Mouse (Mus musculus): ENCODE measurements around the gene Strn4.

Gene Strn4

GRCm38 (mm10) chr7:16815351-16815941, at the start of gene Strn4:
Strn4 (plus strand) TSS chr7:16815889.
- DNase-seq (ENCODE audit: extremely low read depth, insufficient read length, low spot score) = no peak

DNA sequence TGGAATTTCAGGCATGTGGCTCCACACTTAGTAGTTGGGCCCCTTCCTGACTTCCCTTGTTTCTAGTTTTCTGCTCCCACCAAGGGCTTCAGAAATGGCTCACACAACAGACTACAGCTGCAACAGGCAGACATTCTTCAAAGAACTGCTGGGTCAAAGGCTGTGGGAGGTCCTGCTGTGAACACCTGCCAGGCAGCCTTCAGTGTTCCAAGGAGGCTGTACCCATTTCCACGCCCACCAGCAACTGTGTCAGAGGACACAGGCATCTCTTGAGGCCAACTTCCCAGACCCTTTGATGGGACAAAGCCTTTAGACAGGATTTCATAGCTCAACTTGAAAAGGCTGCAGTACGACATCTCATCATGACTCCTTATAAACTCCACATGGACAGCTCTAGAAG, 49.2 kb upstream of the Strn4 start:
- no peak for DNase-seq (ENCODE audit: extremely low read depth, insufficient read length, low spot score)

- DNase-seq (ENCODE audit: extremely low read depth, insufficient read length, low spot score) = no peak
Measured at GRCm38 (mm10) chr7:16775888-16776287, 39.8 kb upstream of the Strn4 start.

DNA sequence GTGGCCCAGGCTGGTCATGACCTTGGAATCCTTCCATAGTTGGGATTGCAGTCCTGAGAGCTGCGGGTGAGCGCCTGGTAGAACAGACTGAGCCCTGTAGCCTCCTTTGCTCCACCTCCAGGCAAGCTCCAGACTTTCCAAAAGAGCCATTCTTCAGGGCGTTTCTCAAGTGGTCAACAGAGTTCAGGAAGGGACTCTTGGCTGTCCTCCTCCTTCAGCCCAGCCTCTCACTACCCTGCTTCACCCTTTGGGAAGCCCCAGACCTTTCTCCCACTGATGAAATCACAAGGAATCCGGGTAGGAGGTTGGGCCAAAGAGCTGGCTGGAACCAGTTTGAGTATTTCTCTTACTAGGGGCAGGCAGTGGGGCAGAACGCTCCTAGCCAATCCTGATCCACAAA, 35.6 kb upstream of the Strn4 start:
- DNase-seq (ENCODE audit: extremely low read depth, insufficient read length, low spot score) = no peak

GRCm38 (mm10) chr7:16780825-16781554, 34.7 kb upstream of the Strn4 start, which contains the start of gene Slc1a5:
Slc1a5 (plus strand) TSS chr7:16781340.
- peak; percentile 94 for DNase-seq (ENCODE audit: extremely low read depth, insufficient read length, low spot score)

DNA sequence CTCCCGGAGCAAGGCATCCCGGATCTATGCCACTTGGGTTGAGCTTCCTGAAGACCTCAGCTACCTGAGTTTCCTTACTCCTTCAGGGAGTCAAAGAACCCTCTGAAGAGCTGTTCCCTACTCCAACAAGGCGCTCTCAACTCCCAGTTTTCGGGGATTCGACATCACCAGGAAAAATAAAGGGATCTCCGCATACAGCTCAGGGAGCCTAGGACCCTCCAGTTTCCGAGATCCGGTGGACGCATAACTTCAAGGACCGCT, 34.2 kb upstream of the Strn4 start:
- DNase-seq (ENCODE audit: extremely low read depth, insufficient read length, low spot score) = no peak

DNA sequence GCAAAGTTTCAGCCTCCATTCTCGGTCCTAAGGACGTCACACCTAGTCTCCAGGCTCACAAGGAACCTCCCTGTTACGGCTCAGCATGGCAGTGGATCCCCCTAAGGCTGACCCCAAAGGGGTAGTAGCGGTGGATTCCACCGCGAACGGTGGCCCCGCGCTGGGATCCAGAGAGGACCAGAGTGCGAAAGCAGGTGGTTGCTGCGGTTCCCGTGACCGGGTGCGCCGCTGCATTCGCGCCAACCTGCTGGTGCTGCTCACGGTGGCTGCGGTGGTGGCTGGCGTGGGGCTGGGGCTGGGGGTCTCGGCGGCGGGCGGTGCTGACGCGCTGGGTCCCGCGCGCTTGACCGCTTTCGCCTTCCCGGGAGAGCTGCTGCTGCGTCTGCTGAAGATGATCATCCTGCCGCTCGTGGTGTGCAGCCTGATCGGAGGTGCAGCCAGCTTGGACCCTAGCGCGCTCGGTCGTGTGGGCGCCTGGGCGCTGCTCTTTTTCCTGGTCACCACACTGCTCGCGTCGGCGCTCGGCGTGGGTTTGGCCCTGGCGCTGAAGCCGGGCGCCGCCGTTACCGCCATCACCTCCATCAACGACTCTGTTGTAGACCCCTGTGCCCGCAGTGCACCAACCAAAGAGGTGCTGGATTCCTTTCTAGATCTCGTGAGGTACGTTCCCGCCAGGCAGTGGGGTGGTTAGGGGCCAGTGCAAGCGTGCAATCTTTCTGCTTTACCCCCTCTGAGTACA, 33.7 kb upstream of the Strn4 start:
- DNase-seq (ENCODE audit: extremely low read depth, insufficient read length, low spot score) = peak; percentile 59

- no peak for DNase-seq (ENCODE audit: extremely low read depth, insufficient read length, low spot score)
Measured at GRCm38 (mm10) chr7:16782555-16783125, 33.0 kb upstream of the Strn4 start.

DNA sequence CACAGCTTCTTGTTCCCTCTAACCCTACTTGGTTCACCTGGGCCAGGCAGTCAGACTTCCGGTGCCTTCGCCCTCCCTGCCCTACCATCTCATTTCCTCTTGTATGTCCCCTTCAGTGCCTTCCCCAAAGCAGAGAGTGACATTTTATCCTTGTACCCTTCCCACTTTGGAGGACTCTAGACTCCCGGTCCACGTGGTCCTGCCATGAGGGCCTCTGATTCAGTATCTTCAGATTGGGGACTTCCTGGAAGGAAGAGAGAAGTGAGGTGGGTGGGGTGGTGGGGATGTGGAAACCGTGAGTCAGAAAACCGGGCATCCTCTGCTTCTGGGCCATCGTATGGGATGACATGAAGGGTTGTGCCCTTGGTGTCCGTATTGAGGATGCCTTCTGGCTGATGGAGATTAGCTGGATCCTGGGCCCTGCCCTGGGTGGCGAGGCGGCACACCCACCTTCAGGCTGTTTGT, 32.4 kb upstream of the Strn4 start:
- peak; percentile 74 for DNase-seq (ENCODE audit: extremely low read depth, insufficient read length, low spot score)

GRCm38 (mm10) chr7:16783758-16784415, 31.8 kb upstream of the Strn4 start:
- peak; percentile 81 for DNase-seq (ENCODE audit: extremely low read depth, insufficient read length, low spot score)

GRCm38 (mm10) chr7:16784498-16784976, 31.2 kb upstream of the Strn4 start:
- peak; percentile 84 for DNase-seq (ENCODE audit: extremely low read depth, insufficient read length, low spot score)

GRCm38 (mm10) chr7:16785541-16786083, 30.1 kb upstream of the Strn4 start:
- DNase-seq (ENCODE audit: extremely low read depth, insufficient read length, low spot score) = no peak

DNA sequence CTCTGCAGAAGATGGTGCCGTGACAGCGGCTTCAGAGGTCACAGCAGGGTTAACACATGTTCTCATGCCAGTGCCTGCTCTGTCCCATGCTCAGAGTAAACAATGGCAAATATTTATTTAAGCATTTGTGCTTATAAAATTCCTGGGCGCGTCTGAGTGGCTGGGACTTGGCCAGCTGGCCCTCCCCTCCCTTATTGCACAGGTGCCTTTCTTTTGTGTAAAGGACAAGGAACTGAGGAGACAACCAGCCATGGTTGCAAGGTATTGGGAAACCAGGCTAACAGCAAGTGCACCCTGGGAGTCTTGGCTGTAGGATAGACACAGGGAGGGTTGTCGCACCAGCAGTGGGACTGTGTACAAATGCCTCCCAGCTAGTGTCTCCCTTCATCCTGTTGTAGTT, 23.4 kb upstream of the Strn4 start:
- no peak for DNase-seq (ENCODE audit: extremely low read depth, insufficient read length, low spot score)

DNA sequence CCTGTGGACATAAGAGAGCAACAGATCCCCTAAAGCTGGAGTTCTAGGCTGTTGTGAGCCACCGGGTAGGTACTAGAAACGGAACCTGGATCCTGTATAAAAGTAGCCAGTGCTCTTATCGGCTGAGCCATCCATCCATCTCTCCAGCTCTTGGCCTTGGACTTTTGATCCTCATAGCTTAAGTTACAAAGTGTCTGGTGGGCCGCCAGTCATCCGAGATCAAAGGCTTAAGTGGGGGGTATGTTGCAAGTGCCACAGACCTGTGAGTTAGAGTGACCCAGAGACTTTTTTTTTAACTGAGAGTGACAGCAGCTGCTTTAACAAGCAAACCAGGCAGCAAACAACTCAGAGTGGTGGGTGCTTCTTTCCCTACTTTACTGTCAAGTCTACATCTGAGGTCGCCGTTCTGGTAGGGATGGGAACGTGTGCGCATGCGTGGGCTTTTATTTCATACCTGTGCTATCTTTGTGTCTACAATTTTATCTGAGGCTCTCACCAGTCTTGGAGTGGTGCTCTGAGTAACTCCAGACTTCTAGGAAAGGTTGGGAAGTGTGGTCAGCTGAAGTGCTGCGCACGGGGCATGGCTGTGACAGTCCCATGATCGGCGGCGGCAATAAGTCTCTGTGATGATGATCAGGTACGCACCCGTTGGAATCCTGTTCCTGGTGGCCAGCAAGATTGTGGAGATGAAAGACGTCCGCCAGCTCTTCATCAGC, 22.5 kb upstream of the Strn4 start:
- no peak for DNase-seq (ENCODE audit: extremely low read depth, insufficient read length, low spot score)

- DNase-seq (ENCODE audit: extremely low read depth, insufficient read length, low spot score) = no peak
Measured at GRCm38 (mm10) chr7:16794886-16795285, 20.8 kb upstream of the Strn4 start.

GRCm38 (mm10) chr7:16804409-16805028, 11.2 kb upstream of the Strn4 start:
- no peak for DNase-seq (ENCODE audit: extremely low read depth, insufficient read length, low spot score)

GRCm38 (mm10) chr7:16807936-16808335, 7.8 kb upstream of the Strn4 start:
- DNase-seq (ENCODE audit: extremely low read depth, insufficient read length, low spot score) = no peak

- no peak for DNase-seq (ENCODE audit: extremely low read depth, insufficient read length, low spot score)
Measured at GRCm38 (mm10) chr7:16808647-16809046, 7.0 kb upstream of the Strn4 start.

GRCm38 (mm10) chr7:16809739-16810138, 6.0 kb upstream of the Strn4 start:
- no peak for DNase-seq (ENCODE audit: extremely low read depth, insufficient read length, low spot score)
